Mouse (Mus musculus): Measurements from ENCODE around the gene Lce1a1.

GRCm38 (mm10) chr3:92648207-92648606 is at the start of gene Lce1a1:
- TF ChIP-seq EP300 (IDR thresholded peaks at IDR 0.05; ENCODE audit: low read length): no peak
- TF ChIP-seq USF2 (conservative IDR thresholded peaks at IDR 0.05; ENCODE audit: low read depth, low read length): no peak
- no peak for TF ChIP-seq CTCF (conservative IDR thresholded peaks at IDR 0.05 in 1 of 2, IDR thresholded peaks at IDR 0.05 in 1 of 2; ENCODE audit: low read depth in 2 of 2, low read length in 2 of 2)
- no peak for TF ChIP-seq CHD2 (IDR thresholded peaks at IDR 0.05; ENCODE audit: low read length)
- no peak for TF ChIP-seq MYC (IDR thresholded peaks at IDR 0.05; ENCODE audit: low read depth, low read length)
- TF ChIP-seq POLR2A (IDR thresholded peaks at IDR 0.05; ENCODE audit: low read depth, low read length): no peak
- TF ChIP-seq ZMIZ1 (IDR thresholded peaks at IDR 0.05; ENCODE audit: low read depth, low read length): no peak
- no peak for TF ChIP-seq ELF1 (IDR thresholded peaks at IDR 0.05; ENCODE audit: low read depth, low read length)
- TF ChIP-seq MXI1 (IDR thresholded peaks at IDR 0.05; ENCODE audit: low read depth, low read length): no peak
- no peak for TF ChIP-seq JUND (conservative IDR thresholded peaks at IDR 0.05; ENCODE audit: low read depth, low read length)
- no peak for TF ChIP-seq HCFC1 (IDR thresholded peaks at IDR 0.05; ENCODE audit: low read depth, low read length)
- TF ChIP-seq NELFE (IDR thresholded peaks at IDR 0.05; ENCODE audit: low read depth, low read length): no peak

All from CH12.LX (cell line).